Mouse (Mus musculus) kidney, embryonic 16.5 days (tissue): ENCODE data around the gene Tk1. TPM values are rescaled to one million over a fixed set of nuclear protein-coding genes. Genes with fewer than 3 reads are reported as not detected.

ENCODE experiments used
- ATAC-seq: fragments of 200-750 bp; cut with Nextera tagmentation; 2 replicates; pipeline ENCODE4 v1.8.0; 2017; ENCODE audit warnings: moderate TSS enrichment; ENCODE audit not compliant: low FRiP score, low TSS enrichment
- H3K27ac ChIP-seq: fragments of 300-500 bp; sonication (generic); 2 replicates; pipeline ENCODE4 v1.5.1; 2014; ENCODE audit warnings: low read length
- H3K27me3 ChIP-seq: fragments of 300-500 bp; sonication (generic); 2 replicates; pipeline ENCODE4 v1.6.1; 2014; ENCODE audit warnings: low read length, control low read depth, mixed read lengths; ENCODE audit not compliant: insufficient read depth
- H3K36me3 ChIP-seq: fragments of 300-500 bp; sonication (generic); 2 replicates; pipeline ENCODE4 v1.6.1; 2014; ENCODE audit warnings: low read length, control low read depth, mixed read lengths; ENCODE audit not compliant: insufficient read depth
- H3K4me1 ChIP-seq: fragments of 300-500 bp; sonication (generic); 2 replicates; pipeline ENCODE4 v1.6.1; 2014; ENCODE audit warnings: low read length, control low read depth, mixed read lengths; ENCODE audit not compliant: insufficient read depth
- H3K4me2 ChIP-seq: fragments of 300-500 bp; sonication (generic); replicated peaks from 2 replicates; pipeline ENCODE4 v1.6.1; 2014; ENCODE audit warnings: low read depth, low read length
- H3K4me3 ChIP-seq: fragments of 300-500 bp; sonication (generic); 2 replicates; pipeline ENCODE4 v1.5.1; 2014; ENCODE audit warnings: mild to moderate bottlenecking, low read length
- H3K9ac ChIP-seq: fragments of 300-500 bp; sonication (generic); replicated peaks from 2 replicates; pipeline ENCODE4 v1.6.1; 2014; ENCODE audit warnings: low read length
- H3K9me3 ChIP-seq: fragments of 300-500 bp; sonication (generic); 2 replicates; pipeline ENCODE4 v1.6.1; 2016; ENCODE audit warnings: low read length, control low read depth
- WGBS: fragments of 180-500 bp; shearing (Covaris S2); extraction: QIAGEN DNeasy Blood & Tissue Kit; methylation state at CpG from one replicate; pipeline ENCODE4 v1.1.7; 2014; 5-methylcytosine and 5-hydroxymethylcytosine counted together
- polyA plus RNA-seq: library from polyadenylated mRNA; unstranded; fragments of >200 nt; fragmentation: Nextera tagmentation; extraction: Ambion mirVana; gene quantifications from 2 replicates; pipeline ENCODE4 v1.2.1, GENCODE M21; 2015

Gene Tk1
- polyA plus RNA-seq, 1 experiment from 2014 or later, result 128 TPM

DNA sequence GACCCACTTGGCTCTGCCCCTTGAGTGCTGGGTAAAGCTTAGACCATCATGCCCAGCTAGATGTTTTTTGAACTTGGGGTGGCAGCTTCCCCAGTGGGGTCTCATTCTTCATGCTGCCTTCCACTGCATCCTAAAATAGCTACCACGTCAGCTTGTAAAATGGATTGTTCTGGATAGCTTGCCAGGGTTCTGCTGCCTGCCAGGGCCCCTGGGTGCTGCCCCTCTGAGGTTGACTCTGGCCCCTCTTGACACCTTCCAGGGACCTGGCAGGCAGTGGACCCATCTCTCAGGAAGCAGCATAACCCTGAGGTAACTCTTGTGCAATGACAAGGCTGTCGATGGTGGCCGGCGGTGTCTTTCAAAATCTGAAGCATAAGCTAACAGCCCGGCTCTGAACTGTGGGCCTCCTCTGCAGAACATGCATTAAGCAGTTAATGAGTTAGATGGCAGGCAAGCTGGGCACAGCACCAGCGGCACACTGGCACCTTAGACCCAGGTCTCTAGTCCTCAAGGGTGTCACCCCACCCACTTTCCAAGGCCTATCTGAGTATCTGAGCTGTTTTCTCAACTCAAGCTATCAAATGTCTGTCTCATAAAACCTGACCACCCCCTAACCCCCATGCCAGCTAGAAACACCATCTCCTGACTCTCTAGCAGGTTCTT is 11.1 kb downstream of the Tk1 start:
- no peak overlapping the region for H3K9ac ChIP-seq
- H3K9me3 ChIP-seq, result no peaks in the 10 kb centered on the region
- H3K4me2 ChIP-seq, result no peak overlapping the region
- WGBS, result 86% methylated on average over 6 of the region's 6 CpGs
- H3K27ac ChIP-seq, result no peak overlapping the region
- no peaks in the 10 kb centered on the region for H3K27me3 ChIP-seq
- peaks cover 11% of the 10 kb centered on the region for H3K4me1 ChIP-seq
- no peak overlapping the region for H3K4me3 ChIP-seq
- H3K36me3 ChIP-seq, result peaks cover 60% of the 10 kb centered on the region
- ATAC-seq, result no peak

DNA sequence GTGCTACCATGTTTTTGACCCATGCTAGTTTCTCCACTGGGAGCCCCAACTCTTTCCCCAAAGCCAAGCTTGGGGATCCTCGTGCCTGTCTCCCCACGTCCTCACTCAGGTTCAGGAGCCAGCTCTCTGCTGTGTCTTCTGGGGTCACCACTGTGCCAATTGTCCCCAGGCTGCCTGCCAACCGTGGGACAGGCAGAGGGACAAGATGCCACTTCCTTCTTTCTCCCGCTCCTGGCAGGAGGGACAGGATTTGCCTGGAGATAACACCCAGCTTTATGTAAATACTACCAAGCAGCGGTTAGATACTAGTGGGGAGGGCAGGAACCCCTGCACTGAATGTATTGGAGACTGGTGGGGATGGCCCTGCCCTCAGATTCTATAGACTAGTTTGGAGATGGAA is 12.0 kb downstream of the Tk1 start:
- H3K4me1 ChIP-seq, result peaks cover 16% of the 10 kb centered on the region
- 78% methylated on average over 5 of the region's 5 CpGs for WGBS
- no peak overlapping the region for H3K4me3 ChIP-seq
- H3K9me3 ChIP-seq, result no peaks in the 10 kb centered on the region
- H3K9ac ChIP-seq, result no peak overlapping the region
- no peak overlapping the region for H3K4me2 ChIP-seq
- H3K27ac ChIP-seq, result no peak overlapping the region
- no peaks in the 10 kb centered on the region for H3K27me3 ChIP-seq
- ATAC-seq, result no peak
- peaks cover 52% of the 10 kb centered on the region for H3K36me3 ChIP-seq

DNA sequence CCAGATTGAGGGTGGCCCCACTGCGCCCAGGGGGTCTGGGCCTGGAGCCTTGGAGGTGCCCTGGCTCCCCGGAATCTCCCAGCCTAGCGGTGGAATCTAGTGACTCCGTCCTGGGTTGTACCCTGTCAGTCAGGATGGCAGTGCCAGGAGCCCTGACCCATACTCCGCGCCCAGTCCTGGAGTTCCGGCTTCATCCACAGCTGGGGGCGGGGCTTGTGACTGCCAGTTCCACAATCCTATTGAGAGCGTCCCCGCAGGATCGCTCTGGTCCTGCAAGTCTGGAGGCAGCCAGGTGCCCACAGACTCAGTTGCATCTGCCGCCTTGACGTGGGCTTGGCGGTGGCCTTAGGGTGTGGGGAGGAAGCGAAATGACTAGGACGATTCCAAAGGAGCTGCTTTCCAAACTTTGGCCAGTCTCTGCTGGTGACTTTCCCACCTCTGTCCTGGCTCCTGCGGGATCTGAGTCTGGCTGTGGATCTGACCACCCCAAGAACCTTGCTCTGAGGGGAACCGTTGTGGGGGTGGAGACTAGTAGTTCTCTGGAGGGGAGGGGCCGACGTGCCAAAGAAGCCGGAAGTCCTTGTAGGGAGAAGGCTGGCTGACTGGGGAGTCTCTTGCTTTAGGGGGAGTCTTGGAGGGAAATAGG is 15.4 kb downstream of the Tk1 start:
- Histone ChIP-seq H3K9ac (peak overlapping the region; percentile 88), H3K4me3 (peak overlapping the region; percentile 73), H3K4me1 (peaks cover 17% of the 10 kb centered on the region), H3K4me2 (peak overlapping the region; percentile 97), H3K27ac (peak overlapping the region; percentile 80), H3K36me3 (peaks cover 31% of the 10 kb centered on the region), H3K27me3 (no peaks in the 10 kb centered on the region), H3K9me3 (no peaks in the 10 kb centered on the region)
- WGBS, result under 1% methylated on average over 21 of the region's 21 CpGs
- peak; percentile 88 for ATAC-seq

DNA sequence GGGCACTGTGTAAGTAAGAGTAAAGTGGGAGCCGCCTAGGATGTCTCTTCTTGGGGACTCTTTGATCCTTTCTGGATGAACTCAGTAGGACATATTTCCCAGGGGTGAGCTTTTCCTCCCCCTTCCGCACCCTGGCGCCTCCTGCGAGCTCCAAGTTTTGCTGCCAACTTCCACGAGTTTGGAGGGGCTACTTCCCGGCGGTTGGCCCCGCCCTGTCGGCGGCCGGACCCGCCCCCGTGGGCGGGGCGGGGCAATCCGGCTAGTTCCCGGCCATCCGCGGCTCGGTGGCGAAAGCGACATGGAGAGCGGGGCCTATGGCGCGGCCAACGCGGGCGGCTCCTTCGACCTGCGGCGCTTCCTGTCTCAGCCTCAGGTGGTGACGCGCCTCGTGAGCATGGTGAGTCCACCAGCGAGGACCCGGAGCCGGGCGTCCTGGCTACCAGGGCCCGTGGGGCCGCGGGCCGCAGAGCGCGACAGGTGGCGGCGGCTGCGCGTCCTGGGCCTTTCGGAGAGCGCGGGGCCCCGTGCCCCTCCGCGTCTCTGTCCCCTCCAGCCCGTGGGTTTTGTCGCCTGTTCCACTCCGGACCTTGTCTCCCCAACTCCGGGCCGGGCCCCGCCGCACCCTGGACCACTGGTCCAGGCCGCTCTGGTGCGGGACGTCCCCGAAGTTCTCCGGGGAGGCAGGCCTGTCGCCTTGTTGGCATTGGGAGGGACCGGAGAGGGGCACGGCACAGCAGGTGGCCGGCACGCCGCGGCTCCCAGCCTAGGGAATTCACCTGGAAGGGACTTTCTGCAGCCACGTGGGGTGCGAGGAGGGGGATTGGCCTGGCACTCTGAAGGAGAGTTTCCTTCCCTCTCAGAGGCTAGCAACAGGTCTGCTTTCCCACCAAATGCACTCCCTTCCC is 16.2 kb downstream of the Tk1 start, which contains the start of the genes Gm20708 and Syngr2:
Gm20708 (plus strand) TSS at position 262 of the 905 bp plus-strand sequence.
Syngr2 (plus strand) TSS at position 262 of the 905 bp plus-strand sequence.
- under 1% methylated on average over 75 of the region's 75 CpGs for WGBS
- H3K4me1 ChIP-seq, result peaks cover 17% of the 10 kb centered on the region
- ATAC-seq, result peak; percentile 70

DNA sequence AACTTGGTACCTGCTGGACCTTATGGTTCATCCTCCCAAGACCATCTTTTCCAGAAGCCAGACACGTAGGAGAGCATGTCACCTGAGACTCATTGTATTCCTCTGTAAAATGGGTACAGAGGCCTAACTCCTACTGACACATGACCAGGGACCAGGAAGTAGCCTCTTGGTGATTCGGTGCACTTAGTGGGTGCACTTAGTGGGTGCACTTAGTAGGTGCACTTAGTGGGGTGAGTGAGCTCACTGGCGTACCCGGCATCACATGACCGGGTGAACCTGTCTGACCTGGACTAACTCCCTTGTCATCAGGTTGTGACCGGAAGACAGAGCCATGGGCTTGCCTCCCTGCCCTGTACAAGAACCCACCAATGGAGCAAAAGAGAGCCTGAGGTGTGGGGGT is 19.1 kb downstream of the Tk1 start:
- Histone ChIP-seq H3K4me1 (peaks cover 17% of the 10 kb centered on the region), H3K9ac (no peak overlapping the region), H3K9me3 (no peaks in the 10 kb centered on the region), H3K27ac (no peak overlapping the region), H3K4me3 (no peak overlapping the region), H3K27me3 (no peaks in the 10 kb centered on the region), H3K4me2 (no peak overlapping the region), H3K36me3 (no peaks in the 10 kb centered on the region)
- ATAC-seq, result no peak
- 94% methylated on average over 6 of the region's 6 CpGs for WGBS

More for the DNA sequence above, 16.2 kb downstream of the Tk1 start, which contains the start of the genes Gm20708 and Syngr2:
- Histone ChIP-seq H3K27ac (peak within 1 kb of the TSS; percentile 80), H3K27me3 (no peaks in the 10 kb centered on the region), H3K4me3 (peak within 1 kb of the TSS; percentile 73), H3K4me2 (peak within 1 kb of the TSS; percentile 97), H3K9me3 (no peaks in the 10 kb centered on the region), H3K9ac (peak within 1 kb of the TSS; percentile 88), H3K36me3 (peaks cover 25% of the 10 kb centered on the region)

DNA sequence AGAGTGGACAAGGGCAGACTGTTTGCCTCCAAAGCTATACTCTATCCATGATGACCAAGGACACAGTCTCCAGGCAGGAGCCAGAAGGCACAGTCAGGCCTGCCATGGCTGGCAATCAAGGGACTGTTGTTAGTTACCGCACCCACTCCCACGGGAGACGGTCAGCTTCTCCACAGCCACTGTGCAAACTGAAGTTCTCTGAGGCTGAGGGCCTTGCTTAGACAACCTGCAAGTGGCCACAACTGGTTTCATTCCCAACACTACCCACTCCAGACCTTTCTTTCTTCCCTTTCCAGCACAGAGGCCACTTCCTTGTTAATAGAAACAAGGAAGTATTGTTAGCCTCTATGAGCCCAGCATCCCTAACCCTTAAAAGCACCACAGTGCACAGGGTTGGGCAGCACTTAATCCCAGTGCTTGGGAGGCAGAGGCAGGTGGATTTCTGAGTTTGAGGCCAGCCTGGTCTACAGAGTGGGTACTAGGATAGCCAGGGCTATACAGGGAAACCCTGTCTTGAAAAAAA is 22.7 kb downstream of the Tk1 start:
- no peak for ATAC-seq
- 86% methylated on average over 3 of the region's 3 CpGs for WGBS

DNA sequence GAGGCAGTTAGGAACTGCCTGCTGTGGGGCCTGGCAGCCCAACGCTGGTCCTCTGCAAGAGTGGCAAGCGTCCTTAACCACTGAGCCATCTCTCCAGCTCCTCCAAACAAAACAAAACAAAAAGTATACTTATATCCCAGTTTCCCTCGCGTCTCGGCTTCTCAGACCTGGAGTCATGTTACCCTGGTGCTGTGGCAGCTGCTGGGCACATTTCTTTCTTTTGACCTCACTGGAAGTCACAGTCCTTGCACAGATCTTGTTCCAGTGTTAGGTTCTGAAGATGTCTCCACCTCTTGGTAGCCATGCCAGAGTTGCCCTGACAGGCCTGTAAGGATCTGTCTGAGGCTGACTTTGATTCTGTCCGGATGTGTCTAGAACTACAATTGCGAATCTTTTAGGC is 24.2 kb downstream of the Tk1 start:
- no peak overlapping the region for H3K27ac ChIP-seq
- no peaks in the 10 kb centered on the region for H3K36me3 ChIP-seq
- WGBS, result 49% methylated on average over 7 of the region's 7 CpGs
- no peaks in the 10 kb centered on the region for H3K9me3 ChIP-seq
- no peaks in the 10 kb centered on the region for H3K27me3 ChIP-seq
- no peak overlapping the region for H3K4me3 ChIP-seq
- H3K4me2 ChIP-seq, result no peak overlapping the region
- no peak overlapping the region for H3K9ac ChIP-seq
- peaks cover 13% of the 10 kb centered on the region for H3K4me1 ChIP-seq
- no peak for ATAC-seq

More for the DNA sequence above, 22.7 kb downstream of the Tk1 start:
- Histone ChIP-seq H3K4me2 (no peak overlapping the region), H3K27me3 (no peaks in the 10 kb centered on the region), H3K4me1 (peaks cover 9% of the 10 kb centered on the region; the same call in 1 of the 2 replicates), H3K9ac (no peak overlapping the region), H3K9me3 (no peaks in the 10 kb centered on the region), H3K27ac (no peak overlapping the region), H3K4me3 (no peak overlapping the region), H3K36me3 (no peaks in the 10 kb centered on the region)

DNA sequence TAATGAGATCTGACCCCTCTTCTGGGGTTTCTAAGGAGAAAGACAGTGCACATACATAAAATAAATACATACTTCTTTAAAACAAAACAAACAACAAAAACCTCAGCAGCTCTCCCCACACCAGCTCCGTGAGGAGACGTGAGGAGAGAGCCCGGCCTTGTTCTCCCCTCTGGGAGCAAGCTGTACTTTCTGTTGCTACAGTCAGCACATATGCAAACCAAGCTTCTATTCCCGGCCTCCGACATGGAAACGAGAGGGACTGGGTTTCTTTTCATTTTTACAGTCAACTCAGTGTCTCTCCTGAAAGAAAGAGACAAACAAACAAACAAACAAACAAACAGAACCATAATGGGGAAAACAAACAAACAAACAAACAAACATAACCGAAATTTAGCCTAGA is 25.9 kb downstream of the Tk1 start:
- H3K4me3 ChIP-seq, result no peak overlapping the region
- no peak for ATAC-seq
- H3K4me2 ChIP-seq, result no peak overlapping the region
- 89% methylated on average over 7 of the region's 7 CpGs for WGBS
- H3K9me3 ChIP-seq, result no peaks in the 10 kb centered on the region
- H3K36me3 ChIP-seq, result no peaks in the 10 kb centered on the region
- peaks cover 13% of the 10 kb centered on the region for H3K4me1 ChIP-seq
- H3K27ac ChIP-seq, result no peak overlapping the region
- H3K27me3 ChIP-seq, result no peaks in the 10 kb centered on the region
- no peak overlapping the region for H3K9ac ChIP-seq

DNA sequence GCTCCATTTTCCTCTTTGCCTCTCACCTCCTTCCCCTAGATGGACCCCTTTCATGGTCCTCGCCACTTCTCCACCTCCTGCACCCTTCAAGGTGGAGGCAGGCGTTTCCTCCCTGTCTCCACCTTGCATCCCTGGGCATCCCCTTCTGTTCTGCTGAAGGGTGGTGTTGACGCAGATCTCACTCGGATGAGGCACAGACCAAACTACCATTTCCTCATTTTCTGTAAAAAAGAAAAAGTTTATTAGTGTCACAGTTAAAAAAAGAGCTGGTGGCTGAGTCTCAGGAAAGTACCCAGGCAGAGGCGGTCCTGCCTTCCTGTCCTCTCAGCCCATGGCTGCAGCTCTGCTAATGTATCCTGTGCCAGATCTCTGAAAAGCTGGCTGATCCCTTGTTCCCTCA is 26.7 kb downstream of the Tk1 start:
- Histone ChIP-seq H3K27me3 (no peaks in the 10 kb centered on the region), H3K9ac (no peak overlapping the region), H3K4me2 (no peak overlapping the region), H3K4me1 (peaks cover 13% of the 10 kb centered on the region), H3K27ac (no peak overlapping the region), H3K36me3 (no peaks in the 10 kb centered on the region), H3K4me3 (no peak overlapping the region), H3K9me3 (no peaks in the 10 kb centered on the region)
- ATAC-seq, result no peak
- WGBS, result 66% methylated on average over 5 of the region's 5 CpGs
